Mouse (Mus musculus): ENCODE data around the gene Sez6l. TPM values are rescaled to one million over a fixed set of nuclear protein-coding genes. Genes with fewer than 3 reads are reported as not detected.

Sez6l gene
- polyA plus RNA-seq, 1 experiment from 2014 or later, result 22.1 TPM

- no peaks in the 10 kb centered on the region for H3K27me3 ChIP-seq (replicated peaks; ENCODE audit: control insufficient read depth, insufficient read depth, low read length)
- no peak overlapping the region for H3K9ac ChIP-seq (ENCODE audit: low read length)
- H3K9me3 ChIP-seq (replicated peaks; ENCODE audit: control insufficient read depth, low read length), result no peaks in the 10 kb centered on the region
- H3K27ac ChIP-seq (ENCODE audit: low read depth, low read length), result no peak overlapping the region
- no peak overlapping the region for H3K4me2 ChIP-seq (ENCODE audit: low read length)
- H3K4me3 ChIP-seq (ENCODE audit: low read depth, low read length), result no peak overlapping the region
- peaks cover 58% of the 10 kb centered on the region for H3K36me3 ChIP-seq (ENCODE audit: control insufficient read depth, insufficient read depth, low read length)
- no peak for DNase-seq (ENCODE audit: low spot score)
- H3K4me1 ChIP-seq (ENCODE audit: control insufficient read depth, insufficient read depth, low read length), result no peaks in the 10 kb centered on the region
- ATAC-seq, result no peak
- WGBS, result 86% methylated on average over 11 of the region's 11 CpGs
Measured at GRCm38 (mm10) chr5:112381154-112381553, 195.8 kb downstream of the Sez6l start.

GRCm38 (mm10) chr5:112378716-112379115 is 198.3 kb downstream of the Sez6l start:
- no peaks in the 10 kb centered on the region for H3K9me3 ChIP-seq (replicated peaks; ENCODE audit: control insufficient read depth, low read length)
- DNase-seq (ENCODE audit: low spot score) (no peak), ATAC-seq (no peak)
- 85% methylated on average over 6 of the region's 6 CpGs for WGBS
- H3K4me3 ChIP-seq (ENCODE audit: low read depth, low read length), result no peak overlapping the region
- peaks cover 59% of the 10 kb centered on the region for H3K36me3 ChIP-seq (ENCODE audit: control insufficient read depth, insufficient read depth, low read length)
- no peak overlapping the region for H3K9ac ChIP-seq (ENCODE audit: low read length)
- H3K27ac ChIP-seq (ENCODE audit: low read depth, low read length), result no peak overlapping the region
- H3K4me1 ChIP-seq (ENCODE audit: control insufficient read depth, insufficient read depth, low read length), result no peaks in the 10 kb centered on the region
- no peak overlapping the region for H3K4me2 ChIP-seq (ENCODE audit: low read length)
- H3K27me3 ChIP-seq (replicated peaks; ENCODE audit: control insufficient read depth, insufficient read depth, low read length), result no peaks in the 10 kb centered on the region

DNA sequence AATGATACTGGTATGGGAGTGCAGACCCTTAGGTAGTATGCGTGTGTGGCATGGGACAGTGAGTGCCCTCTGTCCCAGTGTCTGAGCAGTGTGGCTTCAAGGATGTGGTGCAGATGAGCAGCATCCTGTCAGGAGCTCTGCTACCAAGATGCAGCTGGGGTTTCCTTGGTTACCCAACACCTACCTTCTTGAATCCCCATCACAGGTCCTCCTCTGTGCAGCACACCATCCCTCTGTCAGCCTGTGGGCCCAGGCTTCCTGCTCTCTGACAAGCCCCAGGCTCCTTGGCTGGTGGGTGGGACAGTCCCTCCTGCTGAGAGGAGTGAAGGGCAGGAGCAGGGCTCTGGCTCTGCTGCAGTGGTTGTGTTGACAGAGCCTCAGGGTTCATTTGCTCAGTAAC is 199.6 kb downstream of the Sez6l start:
- H3K36me3 ChIP-seq (ENCODE audit: control insufficient read depth, insufficient read depth, low read length), result peaks cover 68% of the 10 kb centered on the region
- H3K27ac ChIP-seq (ENCODE audit: low read depth, low read length), result no peak overlapping the region
- WGBS, result 97% methylated on average over 1 of the region's 1 CpGs
- H3K4me1 ChIP-seq (ENCODE audit: control insufficient read depth, insufficient read depth, low read length), result peaks cover 7% of the 10 kb centered on the region
- H3K9me3 ChIP-seq (replicated peaks; ENCODE audit: control insufficient read depth, low read length), result no peaks in the 10 kb centered on the region
- H3K4me3 ChIP-seq (ENCODE audit: low read depth, low read length), result no peak overlapping the region
- H3K27me3 ChIP-seq (replicated peaks; ENCODE audit: control insufficient read depth, insufficient read depth, low read length), result no peaks in the 10 kb centered on the region
- no peak overlapping the region for H3K9ac ChIP-seq (ENCODE audit: low read length)
- DNase-seq (ENCODE audit: low spot score) (no peak), ATAC-seq (no peak)
- no peak overlapping the region for H3K4me2 ChIP-seq (ENCODE audit: low read length)

DNA sequence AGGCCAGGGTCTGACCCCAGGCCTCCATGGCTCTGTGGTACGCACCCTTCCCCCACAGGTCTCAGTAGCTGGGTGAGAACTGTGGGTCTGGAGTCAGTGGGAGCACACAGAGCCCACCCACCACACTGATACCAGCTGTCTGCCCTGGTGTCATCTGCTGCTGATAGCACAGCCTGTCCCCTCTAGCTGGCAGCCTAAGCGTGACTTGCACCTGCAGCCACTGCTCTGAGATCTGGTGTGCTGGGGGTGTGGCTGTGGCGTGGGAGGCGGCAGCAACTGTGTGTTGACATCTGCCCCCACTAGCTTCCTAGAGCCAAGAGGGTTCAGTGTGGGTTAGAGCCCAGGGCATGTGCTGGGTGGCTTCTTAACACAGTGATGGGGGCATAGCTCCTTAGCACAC is 200.9 kb downstream of the Sez6l start:
- peaks cover 18% of the 10 kb centered on the region for H3K4me1 ChIP-seq (ENCODE audit: control insufficient read depth, insufficient read depth, low read length)
- peaks cover 68% of the 10 kb centered on the region for H3K36me3 ChIP-seq (ENCODE audit: control insufficient read depth, insufficient read depth, low read length)

DNA sequence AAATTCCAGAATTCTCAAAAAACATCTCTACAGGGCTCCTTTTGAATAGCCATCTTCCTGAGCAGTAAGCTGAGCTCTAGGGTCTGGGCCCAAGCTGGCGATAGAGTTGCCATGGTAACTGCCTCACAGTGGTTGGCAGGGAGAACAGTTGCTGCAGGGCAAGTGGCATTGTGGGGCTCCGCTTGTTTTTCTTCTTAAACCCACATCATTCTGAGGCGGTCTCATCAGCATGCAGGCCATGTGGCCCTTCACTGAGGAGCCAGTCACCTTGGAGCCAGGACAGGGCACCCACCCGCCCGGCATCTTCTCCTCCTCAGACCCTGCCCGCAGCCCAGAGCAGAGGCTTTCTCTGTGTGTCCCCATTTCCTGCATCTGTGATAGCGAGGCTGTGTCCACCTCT is 205.1 kb downstream of the Sez6l start:
- Histone ChIP-seq H3K4me3 (ENCODE audit: low read depth, low read length) (no peak overlapping the region), H3K9ac (ENCODE audit: low read length) (peak overlapping the region; percentile 59), H3K27ac (ENCODE audit: low read depth, low read length) (peak overlapping the region; percentile 95), H3K4me1 (ENCODE audit: control insufficient read depth, insufficient read depth, low read length) (peaks cover 23% of the 10 kb centered on the region), H3K9me3 (replicated peaks; ENCODE audit: control insufficient read depth, low read length) (no peaks in the 10 kb centered on the region), H3K27me3 (replicated peaks; ENCODE audit: control insufficient read depth, insufficient read depth, low read length) (no peaks in the 10 kb centered on the region), H3K36me3 (ENCODE audit: control insufficient read depth, insufficient read depth, low read length) (peaks cover 79% of the 10 kb centered on the region), H3K4me2 (ENCODE audit: low read length) (peak overlapping the region; percentile 42)
- 5% methylated on average over 7 of the region's 7 CpGs for WGBS
- ATAC-seq (peak; percentile 94), DNase-seq (ENCODE audit: low spot score) (peak; percentile 96)

More for the DNA sequence above, 200.9 kb downstream of the Sez6l start:
- DNase-seq (ENCODE audit: low spot score) (no peak), ATAC-seq (no peak)
- Histone ChIP-seq H3K4me3 (ENCODE audit: low read depth, low read length) (no peak overlapping the region), H3K9ac (ENCODE audit: low read length) (no peak overlapping the region), H3K9me3 (replicated peaks; ENCODE audit: control insufficient read depth, low read length) (no peaks in the 10 kb centered on the region), H3K27me3 (replicated peaks; ENCODE audit: control insufficient read depth, insufficient read depth, low read length) (no peaks in the 10 kb centered on the region), H3K4me2 (ENCODE audit: low read length) (no peak overlapping the region), H3K27ac (ENCODE audit: low read depth, low read length) (no peak overlapping the region)
- 87% methylated on average over 4 of the region's 4 CpGs for WGBS

DNA sequence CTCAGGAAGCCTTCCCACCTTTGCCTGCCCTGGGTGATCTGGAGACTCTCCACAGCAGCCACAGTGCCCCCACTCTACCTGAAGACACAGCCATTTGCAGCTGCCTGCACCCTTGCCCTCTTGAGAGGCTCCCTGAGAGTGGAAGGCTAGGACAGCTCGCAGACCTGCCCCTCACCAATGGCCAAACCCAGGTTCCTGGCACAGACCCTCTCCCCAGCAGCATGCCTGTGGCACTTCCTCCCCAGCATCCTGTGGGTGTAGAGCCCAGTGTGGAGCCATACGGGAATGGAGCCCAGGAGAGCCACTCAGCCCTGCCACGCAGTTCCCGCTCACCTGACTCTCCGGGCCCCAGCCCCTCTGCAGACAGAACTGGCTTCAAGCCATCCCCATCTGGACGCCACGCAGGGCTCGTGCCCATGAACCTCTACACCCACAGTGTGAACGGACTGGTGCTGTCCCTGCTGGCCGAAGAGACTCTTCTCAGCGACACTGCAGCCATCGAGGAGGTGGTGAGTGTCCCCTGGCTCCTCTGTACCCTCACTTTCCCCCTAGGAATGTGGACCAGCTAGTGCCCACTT is 206.7 kb downstream of the Sez6l start:
- H3K4me1 ChIP-seq (ENCODE audit: control insufficient read depth, insufficient read depth, low read length), result peaks cover 23% of the 10 kb centered on the region
- H3K9me3 ChIP-seq (replicated peaks; ENCODE audit: control insufficient read depth, low read length), result no peaks in the 10 kb centered on the region
- 84% methylated on average over 12 of the region's 12 CpGs for WGBS
- ATAC-seq, result no peak
- H3K4me3 ChIP-seq (ENCODE audit: low read depth, low read length), result no peak overlapping the region
- no peaks in the 10 kb centered on the region for H3K27me3 ChIP-seq (replicated peaks; ENCODE audit: control insufficient read depth, insufficient read depth, low read length)
- H3K4me2 ChIP-seq (ENCODE audit: low read length), result no peak overlapping the region
- DNase-seq (ENCODE audit: low spot score), result no peak
- H3K9ac ChIP-seq (ENCODE audit: low read length), result peak overlapping the region; percentile 17; the same call in 1 of the 2 replicates
- peaks cover 73% of the 10 kb centered on the region for H3K36me3 ChIP-seq (ENCODE audit: control insufficient read depth, insufficient read depth, low read length)
- H3K27ac ChIP-seq (ENCODE audit: low read depth, low read length), result peak overlapping the region; percentile 11; the same call in 1 of the 2 replicates

DNA sequence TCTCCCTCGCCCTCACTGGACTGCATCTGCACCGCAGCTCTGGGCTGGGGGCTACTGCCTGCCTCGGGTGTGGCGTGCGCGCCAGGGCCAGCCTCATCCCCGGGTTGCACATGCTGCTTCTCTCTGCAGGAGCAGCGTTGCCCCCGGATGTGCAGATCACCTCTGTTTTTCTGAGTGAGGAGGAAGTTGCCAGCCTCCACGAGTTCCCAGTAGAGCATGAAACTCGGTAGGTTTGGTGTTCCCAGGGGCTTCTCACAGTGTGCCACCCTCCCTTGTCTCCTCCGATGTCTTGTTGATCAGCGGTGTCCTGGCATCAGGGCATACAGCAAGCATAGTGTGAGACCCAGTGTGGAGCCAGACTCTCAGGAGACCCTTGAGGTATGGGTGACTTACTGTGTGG is 207.7 kb downstream of the Sez6l start:
- Histone ChIP-seq H3K4me3 (ENCODE audit: low read depth, low read length) (no peak overlapping the region), H3K36me3 (ENCODE audit: control insufficient read depth, insufficient read depth, low read length) (peaks cover 71% of the 10 kb centered on the region), H3K9me3 (replicated peaks; ENCODE audit: control insufficient read depth, low read length) (no peaks in the 10 kb centered on the region), H3K27ac (ENCODE audit: low read depth, low read length) (no peak overlapping the region), H3K27me3 (replicated peaks; ENCODE audit: control insufficient read depth, insufficient read depth, low read length) (no peaks in the 10 kb centered on the region), H3K4me2 (ENCODE audit: low read length) (no peak overlapping the region), H3K4me1 (ENCODE audit: control insufficient read depth, insufficient read depth, low read length) (peaks cover 23% of the 10 kb centered on the region), H3K9ac (ENCODE audit: low read length) (no peak overlapping the region)
- ATAC-seq (no peak), DNase-seq (ENCODE audit: low spot score) (no peak)
- 88% methylated on average over 13 of the region's 13 CpGs for WGBS

Other genes starting within 250 kb of the Sez6l start
- 49.1 and 58.8 TPM in 2 replicates for gene Srrd, start 234.1 kb downstream of the Sez6l start, polyA plus RNA-seq (2014; fragmentation: Nextera tagmentation; extraction: Ambion mirVana)
- 26.2 and 27.0 TPM in 2 replicates for gene Hps4, start 234.1 kb downstream of the Sez6l start, polyA plus RNA-seq (2014; fragmentation: Nextera tagmentation; extraction: Ambion mirVana)
- 0.08 and 0.10 TPM in 2 replicates for gene Gm6583, start 221.2 kb downstream of the Sez6l start, polyA plus RNA-seq (2014; fragmentation: Nextera tagmentation; extraction: Ambion mirVana)
- gene Asphd2, start 182.3 kb downstream of the Sez6l start, polyA plus RNA-seq (2014; fragmentation: Nextera tagmentation; extraction: Ambion mirVana), result 31.6 and 37.9 TPM in 2 replicates
- gene Gm6588, start 127.8 kb downstream of the Sez6l start, polyA plus RNA-seq (2014; fragmentation: Nextera tagmentation; extraction: Ambion mirVana), result 0.09 and 0.27 TPM in 2 replicates